Mouse (Mus musculus): Measurements from ENCODE around the gene Lst1.
"Not testable (repeated sequence)": the region's sequence is repeated elsewhere in the genome, so short reads cannot be mapped to it uniquely, and the experiment has no call there.

The Lst1 gene

DNA sequence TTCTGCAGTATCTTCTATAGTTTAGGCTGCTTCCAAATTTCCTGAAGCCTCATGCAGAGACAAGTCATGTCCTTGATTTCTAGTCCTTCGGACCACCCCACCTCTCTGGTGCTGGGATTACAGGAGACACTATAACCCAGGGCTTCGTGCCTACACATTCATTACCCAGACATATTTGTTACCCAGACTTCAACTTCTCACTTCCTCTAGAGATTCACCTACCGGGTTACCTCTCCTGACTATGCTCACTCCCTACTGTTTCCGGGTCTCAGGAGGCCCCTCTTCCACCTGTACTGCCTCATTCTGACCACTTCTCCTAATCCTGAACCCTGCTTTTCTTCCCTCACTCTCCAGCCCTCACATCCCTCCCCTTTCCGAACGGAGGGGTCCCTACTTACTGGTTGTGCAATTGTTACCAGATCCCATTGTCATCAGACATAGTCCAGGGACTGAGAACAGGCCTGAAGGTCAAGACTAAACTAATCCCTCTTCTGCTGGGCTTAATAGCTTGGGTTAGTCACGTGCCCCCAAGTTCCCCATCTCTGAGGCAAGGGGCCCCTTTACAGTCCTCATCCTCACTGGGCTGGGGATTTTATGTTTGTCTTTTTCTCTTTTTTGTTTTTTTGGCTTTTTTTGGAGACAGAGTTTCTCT is at the start of gene Lst1:
TSS of gene Lst1 (minus strand) at position 481 of the 652 bp plus-strand sequence.
- no peak for DNase-seq (ENCODE audit: low read depth, low spot score)

DNA sequence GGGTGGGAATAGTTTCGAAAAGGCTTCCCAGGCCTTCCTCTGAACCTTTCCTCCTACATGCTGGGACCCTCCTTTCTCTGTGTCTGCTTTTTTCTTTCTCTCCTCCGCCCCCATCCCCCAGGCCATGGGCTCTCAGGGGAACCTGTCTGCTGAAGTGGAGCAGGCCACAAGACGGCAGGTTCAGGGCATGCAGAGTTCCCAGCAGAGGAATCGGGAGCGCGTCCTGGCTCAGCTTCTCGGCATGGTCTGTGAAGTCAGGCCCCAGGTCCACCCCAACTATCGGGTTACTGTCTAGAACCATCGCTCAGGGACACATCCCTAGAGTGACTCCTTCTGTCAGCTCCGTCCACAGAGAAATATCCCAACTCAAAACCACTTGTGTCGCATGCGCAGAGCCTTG is 49.3 kb upstream of the Lst1 start:
- DNase-seq (ENCODE audit: low read depth, low spot score) = no peak

DNA sequence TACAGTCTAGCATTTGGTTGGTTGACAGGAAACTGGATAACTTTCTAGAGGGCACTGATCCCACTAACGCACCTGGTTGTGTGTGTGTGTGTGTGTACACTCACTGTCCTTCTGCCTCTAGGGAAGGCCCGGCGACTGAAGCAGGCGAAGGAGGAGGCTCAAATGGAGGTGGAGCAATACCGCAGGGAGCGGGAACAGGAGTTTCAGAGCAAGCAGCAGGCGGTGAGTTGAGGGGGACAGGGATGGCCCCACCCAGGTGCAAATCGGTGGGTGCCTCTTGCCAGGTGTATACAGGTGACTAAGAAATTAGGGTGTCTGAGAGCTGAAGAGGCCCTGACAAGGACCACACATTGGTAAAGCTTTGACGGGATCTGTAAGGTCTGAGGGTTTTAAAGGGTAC is 48.8 kb upstream of the Lst1 start:
- no peak for DNase-seq (ENCODE audit: low read depth, low spot score)

DNA sequence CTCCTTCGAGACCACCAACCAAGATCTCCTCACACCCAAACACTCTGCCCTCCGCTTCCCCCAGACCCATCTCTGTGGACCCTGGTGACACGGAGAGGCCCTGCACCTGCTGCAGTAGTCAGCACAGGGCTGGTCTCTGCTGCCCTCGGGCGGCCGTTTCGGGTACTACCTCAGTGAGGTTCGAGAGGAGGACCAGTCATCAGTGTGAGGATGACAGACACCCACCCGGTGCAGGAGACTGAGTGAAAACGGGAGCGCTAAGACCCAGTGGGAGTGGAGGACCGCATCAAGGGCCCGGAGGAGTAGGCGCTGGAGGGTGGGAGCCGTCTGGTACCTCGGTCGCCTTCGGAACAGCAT is 48.1 kb upstream of the Lst1 start:
- peak; percentile 91 for DNase-seq (ENCODE audit: low read depth, low spot score)

GRCm38 (mm10) chr17:35235614-35236389 is 47.6 kb upstream of the Lst1 start, which contains the start of gene Nfkbil1:
Gene Nfkbil1 (minus strand): TSS chr17:35235792.
- peak; percentile 98 for DNase-seq (ENCODE audit: low read depth, low spot score)

- no peak for DNase-seq (ENCODE audit: low read depth, low spot score)
These were observed 46.7 kb upstream of the Lst1 start for GRCm38 (mm10) chr17:35234903-35235302.

DNA sequence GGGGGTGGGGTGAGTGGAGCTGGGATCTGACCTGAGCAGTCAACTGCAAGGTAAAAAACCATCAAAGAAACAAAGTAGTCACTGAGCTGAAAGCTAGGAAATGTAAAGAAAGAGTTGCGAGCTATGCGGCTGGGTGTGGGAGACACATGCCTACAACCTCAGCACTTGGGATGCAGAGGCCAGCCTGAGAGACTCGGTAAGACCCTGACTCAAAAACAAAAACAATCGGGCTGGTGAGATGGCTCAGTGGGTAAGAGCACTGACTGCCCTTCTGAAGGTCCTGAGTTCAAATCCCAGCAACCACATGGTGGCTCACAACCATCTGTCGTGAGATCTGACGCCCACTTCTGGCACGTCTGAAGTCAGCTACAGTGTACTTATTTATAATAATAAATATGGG is 45.9 kb upstream of the Lst1 start:
- not testable (repeated sequence) for DNase-seq (ENCODE audit: low read depth, low spot score)

DNA sequence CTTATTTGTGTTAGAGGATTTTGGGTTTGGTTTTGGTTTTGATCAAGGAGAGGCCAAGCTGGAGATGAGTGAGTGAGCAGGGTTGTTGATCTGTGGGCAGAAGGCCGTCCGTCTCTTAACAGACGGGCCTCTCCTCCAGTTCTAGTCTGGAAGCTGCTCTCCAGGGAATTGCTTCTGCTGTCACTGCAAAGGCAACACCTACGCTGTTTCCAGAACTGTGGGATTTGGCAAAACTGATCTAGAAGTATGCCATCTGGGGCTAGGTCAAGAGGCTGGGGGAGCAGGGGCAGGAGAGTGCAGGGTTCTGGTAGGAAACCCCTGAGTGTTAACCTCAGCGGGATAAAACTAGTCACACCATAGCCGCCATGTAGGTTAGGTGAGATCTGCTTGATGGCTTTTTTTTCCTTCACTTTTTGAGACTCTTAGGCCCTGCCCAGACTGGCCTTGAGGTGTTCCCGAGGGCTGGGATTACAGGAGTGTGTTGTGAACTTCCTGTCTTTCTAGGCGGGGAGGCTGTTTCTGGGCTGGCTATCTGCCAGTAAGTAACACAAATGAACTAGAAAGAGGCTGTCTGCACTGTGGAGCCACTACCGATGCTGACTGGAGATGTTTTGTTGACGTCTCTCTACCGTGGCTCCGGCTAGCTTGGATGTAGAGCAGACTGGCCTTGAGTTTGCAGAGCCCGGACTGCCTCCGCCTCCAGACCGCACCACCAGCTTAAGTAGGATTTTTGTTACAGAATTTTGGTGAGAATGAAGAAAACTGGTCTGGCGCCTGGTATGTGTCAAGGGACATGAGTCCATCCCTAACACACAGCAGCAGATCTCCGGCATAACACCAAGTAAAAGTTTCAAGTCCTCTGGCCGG is 45.1 kb upstream of the Lst1 start, which contains the start of gene Atp6v1g2:
TSS of gene Atp6v1g2 (plus strand) at position 547 of the 867 bp plus-strand sequence.
- DNase-seq (ENCODE audit: low read depth, low spot score) = no peak

DNA sequence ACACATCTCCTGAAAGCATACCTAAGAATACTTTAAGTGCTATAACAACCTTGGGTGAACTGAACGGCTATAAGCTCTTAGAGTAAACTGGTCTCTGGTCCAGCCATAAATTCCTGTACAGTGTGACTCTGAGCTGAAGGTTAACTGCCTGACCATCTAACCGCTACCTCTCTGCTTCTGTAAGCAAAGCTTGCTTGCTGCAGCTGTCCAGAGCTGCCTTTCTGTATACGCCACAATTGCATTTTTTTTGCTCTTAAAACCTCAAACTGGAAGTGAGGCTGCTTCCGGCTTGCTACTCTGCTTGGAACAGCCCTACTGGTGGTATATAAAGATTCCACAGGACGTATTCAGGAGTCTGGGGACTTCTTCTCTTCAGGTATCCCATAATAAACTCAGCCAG is 44.4 kb upstream of the Lst1 start:
- no peak for DNase-seq (ENCODE audit: low read depth, low spot score)

DNA sequence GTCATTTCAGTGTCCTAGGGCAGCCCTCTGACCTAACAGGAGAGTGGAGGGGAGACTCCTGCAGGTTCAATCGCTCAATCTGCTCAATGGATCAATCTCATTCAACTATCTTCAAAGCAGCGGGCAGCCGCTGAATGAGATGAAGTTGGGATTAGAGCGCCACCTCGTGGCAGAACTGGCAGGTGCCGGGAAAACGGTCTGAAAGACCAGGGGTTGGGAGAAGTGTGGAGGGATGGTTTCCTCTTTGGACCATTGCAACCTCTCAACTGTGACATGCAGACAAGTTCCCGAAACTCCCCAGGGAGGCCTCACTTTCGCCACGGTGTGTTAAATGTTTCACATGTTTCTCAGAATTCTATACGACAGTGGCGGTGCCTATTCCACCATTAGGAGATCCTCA is 43.8 kb upstream of the Lst1 start:
- peak; percentile 77 for DNase-seq (ENCODE audit: low read depth, low spot score)

DNA sequence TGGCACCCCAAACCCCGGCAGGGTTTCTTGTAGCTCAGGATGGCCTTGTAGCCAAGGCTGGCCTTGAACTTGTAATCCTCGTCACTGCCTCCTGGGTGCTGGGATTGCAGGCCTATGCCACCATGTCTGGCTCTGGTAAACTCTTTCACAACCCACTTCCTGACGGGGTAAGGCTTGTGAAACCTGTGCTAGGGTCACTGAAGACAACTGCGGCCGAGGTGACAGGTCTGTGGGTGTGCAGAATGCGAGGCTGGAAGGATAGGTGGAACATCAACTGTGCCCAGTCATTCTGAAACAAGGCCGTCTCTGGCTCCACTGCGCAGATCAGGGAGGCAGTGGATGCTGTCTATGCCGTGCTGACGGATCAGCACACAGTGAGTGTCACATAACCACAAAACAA is 42.8 kb upstream of the Lst1 start:
- no peak for DNase-seq (ENCODE audit: low read depth, low spot score)

- DNase-seq (ENCODE audit: low read depth, low spot score) = no peak
These were observed 38.4 kb upstream of the Lst1 start for GRCm38 (mm10) chr17:35226561-35227046.

GRCm38 (mm10) chr17:35225456-35225855 is 37.2 kb upstream of the Lst1 start:
- no peak for DNase-seq (ENCODE audit: low read depth, low spot score)

DNA sequence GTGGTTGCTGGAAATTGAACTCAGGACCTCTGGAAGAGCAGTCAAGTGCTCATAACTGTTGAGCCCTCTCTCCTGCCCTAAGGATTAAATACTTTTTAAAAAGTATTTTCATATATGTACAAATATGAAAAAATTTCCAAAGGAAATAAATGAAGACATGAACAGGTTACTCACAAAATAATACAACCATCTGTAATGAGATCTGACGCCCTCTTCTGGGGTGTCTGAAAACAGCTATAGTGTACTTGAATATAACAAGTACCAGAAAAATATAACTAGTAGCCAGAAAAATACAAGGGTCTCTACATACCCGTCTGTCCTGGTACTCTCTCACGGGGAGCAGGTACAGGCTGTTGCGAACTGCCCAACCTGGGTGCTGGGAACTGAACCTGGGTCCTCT is 36.4 kb upstream of the Lst1 start:
- DNase-seq (ENCODE audit: low read depth, low spot score) = no peak

DNA sequence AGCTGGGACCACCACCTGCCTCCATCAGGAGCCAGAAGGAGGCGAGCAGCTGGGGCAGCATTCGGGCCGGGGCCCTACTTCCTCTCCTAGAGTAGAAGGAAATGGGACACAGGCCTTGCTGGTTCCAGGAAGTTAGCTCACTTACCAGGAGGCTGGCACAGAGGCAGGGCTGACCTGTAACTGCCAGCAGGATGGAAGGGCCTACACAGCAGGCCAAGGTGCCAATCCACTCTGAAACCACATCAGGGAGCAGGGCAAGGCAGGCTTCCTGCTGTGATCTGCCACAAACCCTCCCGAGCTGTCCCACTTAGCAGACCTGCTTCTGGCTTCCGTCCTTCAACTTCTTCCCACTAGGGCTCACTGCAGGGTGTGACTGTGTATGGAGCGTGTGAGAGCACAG is 34.1 kb upstream of the Lst1 start:
- DNase-seq (ENCODE audit: low read depth, low spot score) = no peak

- no peak for DNase-seq (ENCODE audit: low read depth, low spot score)
These were observed 32.1 kb upstream of the Lst1 start, which contains the start of gene Gm16181 for GRCm38 (mm10) chr17:35220156-35220952. Gene Gm16181 (plus strand): TSS chr17:35220834.

DNA sequence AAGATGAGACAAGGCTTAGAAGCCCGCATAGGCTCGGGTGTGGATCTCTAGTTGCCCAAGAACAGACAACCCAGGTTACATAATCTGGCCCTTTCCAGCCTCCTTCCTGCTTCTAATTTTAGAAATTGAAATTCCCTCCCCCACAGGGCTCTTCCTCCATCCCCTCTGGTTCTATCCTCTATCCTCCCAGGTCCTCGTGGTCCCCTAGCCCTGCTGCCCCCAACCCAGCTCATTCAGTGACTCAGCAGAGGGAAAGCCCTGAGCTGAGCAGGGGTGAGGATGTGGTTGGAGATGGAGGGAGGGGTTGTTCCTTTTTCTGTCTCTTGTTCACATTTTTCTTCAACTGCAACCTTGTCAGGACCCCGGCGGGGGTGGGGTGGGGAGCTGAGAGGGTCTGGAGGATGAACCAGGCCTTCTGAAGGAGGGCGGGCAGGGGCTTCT is 31.4 kb upstream of the Lst1 start:
- DNase-seq (ENCODE audit: low read depth, low spot score) = no peak

DNA sequence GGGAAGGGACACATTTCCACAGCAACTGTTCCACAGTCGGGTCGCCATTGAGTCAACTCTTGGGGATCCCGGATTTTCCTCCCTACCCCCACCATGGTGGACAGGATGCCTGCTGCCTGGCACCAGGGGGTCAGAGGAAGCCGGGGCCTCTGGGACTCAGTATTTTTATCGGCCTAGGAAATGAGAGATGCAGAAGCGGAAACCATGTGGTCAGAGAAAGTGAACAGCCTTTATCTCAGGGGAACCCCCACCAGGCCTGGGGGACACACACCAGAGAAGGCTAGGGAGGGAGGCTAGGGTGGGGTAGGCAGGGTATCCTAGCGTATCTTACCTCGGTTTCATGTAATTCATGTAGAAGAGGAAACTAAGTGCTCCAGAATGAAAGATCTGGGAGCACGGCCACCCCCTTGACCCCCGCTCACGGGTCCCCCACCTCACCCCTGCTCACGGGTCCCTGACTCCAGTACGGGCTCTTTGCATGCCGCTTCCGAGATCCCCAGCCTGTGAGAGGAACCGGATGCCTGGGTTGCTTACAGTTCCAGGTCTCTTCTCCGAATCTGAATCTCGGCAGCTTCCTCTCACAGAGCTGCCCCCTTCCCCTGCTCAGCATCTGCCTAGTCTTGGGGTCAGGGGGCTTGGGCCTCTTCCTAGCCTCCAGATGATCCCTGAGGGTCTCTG is 30.4 kb upstream of the Lst1 start:
- no peak for DNase-seq (ENCODE audit: low read depth, low spot score)

DNA sequence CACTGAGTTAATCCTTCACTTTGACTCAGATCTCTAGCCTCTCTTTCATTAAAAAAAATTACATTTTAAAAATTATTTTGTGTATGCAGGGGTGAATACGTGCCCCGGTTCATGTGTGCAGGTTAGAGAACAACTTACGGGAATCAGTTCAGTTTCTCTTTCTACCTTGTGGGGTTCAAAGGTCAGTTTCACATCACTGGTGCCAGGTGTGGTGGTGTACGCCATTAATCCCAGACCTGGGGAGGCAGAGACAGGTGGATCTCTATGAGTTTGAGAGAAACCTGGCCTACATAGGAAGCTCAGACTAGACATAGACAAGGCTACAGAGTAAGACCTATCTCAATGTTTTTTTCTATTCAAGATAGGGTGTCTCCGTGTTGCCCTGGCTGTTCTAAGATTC is 24.8 kb upstream of the Lst1 start:
- no peak for DNase-seq (ENCODE audit: low read depth, low spot score)

DNA sequence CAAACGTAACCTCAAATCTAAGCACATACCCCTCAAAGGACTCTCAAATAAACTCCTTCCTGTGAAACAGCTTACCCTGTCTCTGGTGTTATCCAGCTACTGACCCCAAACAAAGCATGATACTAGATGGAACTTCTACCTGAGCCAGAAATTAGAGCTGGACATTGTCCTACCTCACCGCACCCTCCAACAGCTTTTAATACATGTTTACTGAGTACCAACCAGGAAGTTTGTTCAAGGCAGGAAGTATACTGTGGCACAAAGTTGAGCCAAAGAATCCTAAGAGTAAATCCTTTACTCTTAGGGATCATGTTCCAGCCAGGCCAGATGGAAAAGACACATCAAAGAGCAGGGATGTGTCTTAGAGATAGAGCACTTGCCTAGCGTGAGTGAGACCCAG is 22.4 kb upstream of the Lst1 start:
- no peak for DNase-seq (ENCODE audit: low read depth, low spot score)

Data from ES-CJ7 (cell line).